Mouse (Mus musculus): ENCODE measurements around the gene Slc23a2.

Gene Slc23a2

GRCm38 (mm10) chr2:132144971-132145691 lies at the start of gene Slc23a2:
TSS of gene Slc23a2 (minus strand) at chr2:132145108.
- DNase-seq (ENCODE audit: low read depth, low spot score), result no peak

DNA sequence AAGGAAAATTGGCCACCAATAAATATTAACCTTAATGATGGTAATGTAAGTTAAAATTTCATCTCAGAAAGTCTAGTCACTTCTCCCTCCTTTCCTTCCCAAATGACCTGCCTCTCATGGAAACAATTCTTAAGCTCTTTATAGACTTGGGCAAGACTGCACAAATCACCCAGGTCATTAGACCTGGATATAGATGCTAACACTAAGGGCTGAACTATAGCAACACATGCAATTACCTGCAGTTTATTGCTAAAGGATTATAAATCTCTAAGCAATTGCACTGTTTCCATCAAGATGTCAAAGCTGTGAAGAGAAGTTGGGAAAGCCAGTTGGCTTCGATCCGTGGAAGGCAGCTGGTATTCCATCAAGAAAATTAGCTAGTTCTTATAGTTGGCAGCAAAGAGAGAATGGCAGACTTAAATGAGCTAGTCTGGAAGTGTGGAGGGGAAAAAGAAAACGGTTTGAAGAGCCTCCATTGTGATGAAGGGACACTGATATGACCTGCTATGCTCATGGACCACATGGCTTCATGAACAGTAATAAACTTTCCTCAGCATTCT lies 45.8 kb upstream of the Slc23a2 start:
- DNase-seq (ENCODE audit: low read depth, low spot score), result no peak

GRCm38 (mm10) chr2:132183874-132184273 lies 39.0 kb upstream of the Slc23a2 start:
- no peak for DNase-seq (ENCODE audit: low read depth, low spot score)

- DNase-seq (ENCODE audit: low read depth, low spot score), result no peak
These were observed 35.7 kb upstream of the Slc23a2 start for GRCm38 (mm10) chr2:132180463-132181205.

- no peak for DNase-seq (ENCODE audit: low read depth, low spot score)
These were observed 34.5 kb upstream of the Slc23a2 start for GRCm38 (mm10) chr2:132179371-132179770.

DNA sequence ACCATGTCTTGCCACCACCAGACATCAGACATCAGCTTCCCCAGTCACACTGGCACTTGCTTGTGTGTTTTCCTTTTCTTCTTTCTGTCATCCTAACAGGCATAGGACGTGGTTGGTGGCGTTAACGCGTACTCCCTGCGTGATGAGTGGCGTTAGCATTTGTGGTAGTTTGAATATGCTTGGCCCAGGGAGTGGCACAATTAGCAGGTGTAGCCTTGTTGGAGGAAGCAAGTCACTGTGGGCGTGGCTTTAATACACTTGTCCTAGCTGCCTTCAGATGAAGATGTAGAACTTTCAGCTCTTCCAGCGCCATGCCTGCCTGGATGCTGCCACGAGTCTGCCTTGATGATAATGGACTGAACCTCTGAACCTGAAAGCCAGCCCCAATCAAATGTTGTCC lies 32.5 kb upstream of the Slc23a2 start:
- no peak for DNase-seq (ENCODE audit: low read depth, low spot score)

DNA sequence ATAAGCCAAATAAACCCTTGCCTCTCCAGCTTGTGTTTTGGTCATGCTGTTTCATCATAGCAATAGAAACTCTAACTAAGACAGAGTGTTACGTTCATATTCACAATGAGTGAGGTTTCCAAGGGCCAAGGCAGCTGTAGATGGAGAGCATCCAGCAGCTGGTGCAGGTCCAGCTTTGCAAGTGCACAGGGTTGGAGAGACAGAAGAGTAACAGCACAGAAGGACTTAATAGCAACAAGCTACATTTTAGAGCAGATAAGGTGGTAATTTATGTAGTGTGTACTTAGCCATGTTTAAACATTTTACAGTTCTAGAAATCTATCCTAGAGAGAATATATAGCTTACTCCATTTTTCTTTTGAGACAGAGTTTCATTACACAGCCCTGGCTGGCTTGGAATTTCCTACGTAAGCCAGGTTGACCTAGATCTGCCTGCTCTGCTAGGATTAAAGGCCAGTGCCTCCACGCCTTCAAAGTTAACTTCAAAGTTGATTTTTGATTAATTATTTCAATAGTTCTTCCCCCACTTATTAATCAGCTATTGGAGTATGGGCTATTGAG lies 31.5 kb upstream of the Slc23a2 start:
- no peak for DNase-seq (ENCODE audit: low read depth, low spot score)

DNA sequence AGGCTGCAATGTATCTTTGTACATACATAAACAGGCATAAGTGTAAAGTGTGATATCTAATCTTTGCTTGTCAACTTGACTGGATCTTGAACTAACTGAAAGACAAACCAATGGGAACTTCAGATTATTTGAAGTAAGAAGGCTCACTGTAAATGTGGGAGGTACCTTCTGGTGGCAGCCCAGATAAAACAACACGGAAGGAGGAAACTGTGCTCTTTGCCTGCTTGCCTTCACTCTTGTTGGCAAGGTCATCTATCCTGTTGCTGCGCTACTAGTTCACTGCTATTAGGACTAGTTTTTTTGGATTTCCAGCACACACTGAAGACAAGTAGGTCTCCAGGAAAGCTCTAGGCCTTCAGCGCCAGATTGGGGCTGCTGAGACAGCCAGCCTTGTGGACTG lies 29.1 kb upstream of the Slc23a2 start:
- DNase-seq (ENCODE audit: low read depth, low spot score), result no peak

- DNase-seq (ENCODE audit: low read depth, low spot score), result no peak
These were observed 27.0 kb upstream of the Slc23a2 start for GRCm38 (mm10) chr2:132171939-132172338.

- DNase-seq (ENCODE audit: low read depth, low spot score), result no peak
These were observed 24.2 kb upstream of the Slc23a2 start for GRCm38 (mm10) chr2:132169150-132169549.

DNA sequence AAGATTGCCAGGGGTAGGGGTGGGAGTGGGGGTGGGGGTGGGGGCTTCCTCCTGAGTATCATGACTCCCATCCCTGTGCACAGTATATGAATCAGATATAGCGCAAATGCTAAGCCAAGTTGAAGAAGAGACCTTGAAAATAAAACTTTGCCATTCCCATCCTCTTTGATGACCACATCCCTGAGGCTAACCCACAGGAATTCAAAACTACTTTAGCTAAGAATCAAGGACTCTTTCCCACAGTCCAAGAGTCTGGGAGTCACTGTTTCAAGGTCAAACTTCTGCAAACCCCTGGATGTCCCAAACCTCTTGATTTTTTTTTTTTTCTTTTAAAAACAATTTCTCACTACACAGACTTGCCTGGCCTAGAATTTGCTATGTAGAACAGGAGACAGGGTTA lies 18.7 kb upstream of the Slc23a2 start:
- DNase-seq (ENCODE audit: low read depth, low spot score), result no peak

DNA sequence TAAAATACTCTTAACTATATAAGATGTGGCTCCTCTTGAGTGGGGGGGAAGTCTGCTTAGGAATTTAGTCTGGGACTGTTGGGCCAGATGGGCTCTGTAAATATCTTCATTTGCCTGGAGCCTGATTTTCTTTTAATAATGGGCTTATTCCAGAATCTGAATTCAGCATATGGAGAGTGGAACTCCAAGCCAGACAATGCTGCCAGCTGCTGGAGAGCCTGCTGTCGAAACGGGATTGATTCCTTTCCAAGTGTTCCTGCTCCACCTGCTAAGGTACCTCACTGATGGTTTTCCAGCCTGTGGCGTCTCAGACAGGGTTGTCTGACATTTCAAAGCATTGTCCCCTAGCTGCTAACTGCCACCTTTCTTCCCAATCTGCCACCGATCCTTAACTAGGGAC lies 12.6 kb upstream of the Slc23a2 start:
- no peak for DNase-seq (ENCODE audit: low read depth, low spot score)

DNA sequence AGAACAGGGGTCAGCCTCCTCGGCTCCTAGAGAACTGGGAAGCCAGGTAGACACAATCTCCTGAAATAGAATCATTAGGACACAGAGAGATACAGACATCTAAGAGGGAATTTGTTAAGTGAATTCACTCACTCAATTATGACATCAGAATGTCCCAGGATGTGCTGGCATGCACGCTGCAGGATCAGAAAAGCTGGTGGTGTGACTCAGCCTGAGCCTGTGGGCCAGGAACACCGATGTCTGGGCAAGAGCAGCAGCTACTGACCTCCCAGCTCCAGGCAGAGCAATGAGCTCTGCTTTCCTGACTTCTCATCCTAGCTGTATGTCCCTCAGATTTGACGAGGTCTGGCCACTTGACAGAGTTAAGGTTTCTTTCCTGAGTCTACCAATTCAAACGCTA lies 7.8 kb upstream of the Slc23a2 start:
- no peak for DNase-seq (ENCODE audit: low read depth, low spot score)

DNA sequence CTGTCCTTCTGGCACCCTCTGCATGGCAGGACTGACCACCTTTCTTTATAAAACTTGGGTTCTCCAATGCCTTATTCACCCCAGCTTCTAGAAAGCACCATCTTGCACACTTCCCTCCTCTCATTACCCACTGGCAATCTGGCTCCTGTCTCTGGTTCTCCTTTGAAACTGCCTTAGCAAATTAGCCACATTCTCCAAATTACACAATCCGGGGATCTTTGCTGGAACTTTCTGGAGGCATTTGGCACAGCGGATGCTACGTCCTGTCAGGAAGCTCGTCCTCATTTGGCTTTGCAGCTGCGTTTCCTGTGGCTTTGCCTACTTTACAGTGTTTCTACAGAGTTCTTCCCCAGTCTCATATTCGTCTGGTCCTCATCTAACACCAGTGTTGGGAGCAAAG lies 6.7 kb upstream of the Slc23a2 start:
- no peak for DNase-seq (ENCODE audit: low read depth, low spot score)

DNA sequence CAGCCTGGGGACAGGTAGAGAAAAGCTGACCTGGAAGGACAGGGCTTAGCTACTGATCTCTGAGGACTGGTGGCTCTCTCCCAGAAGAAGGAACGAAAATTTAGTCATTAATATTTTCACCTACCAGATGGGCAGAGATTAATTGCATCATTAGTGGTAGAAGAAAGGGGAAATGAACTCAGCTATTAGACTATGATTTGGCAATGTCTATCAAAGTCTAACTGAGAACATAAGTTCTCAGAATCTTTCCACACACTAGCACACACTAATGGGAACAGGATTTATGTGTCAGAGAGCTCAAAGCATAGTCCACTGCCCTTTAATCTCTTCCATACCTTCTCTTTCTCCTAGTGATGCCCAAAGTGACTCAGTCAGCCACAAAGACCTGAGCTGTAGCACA lies 6.0 kb upstream of the Slc23a2 start:
- DNase-seq (ENCODE audit: low read depth, low spot score), result no peak

DNA sequence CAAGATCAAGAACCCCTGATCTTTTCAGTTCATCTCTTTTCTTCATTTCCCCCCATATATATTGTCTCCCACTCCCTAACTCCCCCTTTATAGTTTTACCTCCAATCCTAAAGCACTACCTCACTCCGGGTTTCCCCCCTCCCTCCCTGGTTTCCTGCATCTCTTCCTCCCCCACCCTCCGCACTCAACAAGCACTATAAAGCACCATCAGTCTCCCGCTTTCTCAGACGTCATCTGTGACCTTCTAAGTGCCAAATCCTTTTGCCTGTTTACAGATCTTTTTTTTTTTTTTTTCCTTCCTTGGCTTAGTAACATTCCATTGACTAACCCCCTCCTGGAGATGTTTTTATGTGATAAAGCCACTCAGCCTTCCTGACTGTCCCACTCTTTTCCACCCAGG lies 1.6 kb upstream of the Slc23a2 start:
- no peak for DNase-seq (ENCODE audit: low read depth, low spot score)

- DNase-seq (ENCODE audit: low read depth, low spot score), result no peak
These were observed 673 bp downstream of the Slc23a2 start for GRCm38 (mm10) chr2:132143943-132144927.

DNA sequence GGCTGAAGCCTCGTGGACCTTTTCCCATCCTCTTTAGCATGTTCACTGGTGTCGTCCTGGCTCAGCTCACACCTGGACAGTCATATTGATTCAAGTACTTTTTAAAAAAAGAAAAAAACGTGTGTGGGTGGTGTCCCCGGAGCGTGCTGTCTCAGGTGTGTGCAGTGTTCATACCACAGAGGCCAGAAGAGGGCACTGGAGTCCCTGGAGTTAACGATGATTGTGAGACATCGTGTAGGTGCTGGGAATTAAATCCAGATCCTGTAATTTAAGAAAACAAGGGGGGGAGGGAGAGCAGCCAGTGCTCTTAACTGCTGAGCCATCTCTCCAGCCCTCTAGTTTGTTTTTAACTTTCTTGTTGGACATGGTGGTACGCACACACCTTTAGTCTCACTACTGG lies 2.3 kb downstream of the Slc23a2 start:
- no peak for DNase-seq (ENCODE audit: low read depth, low spot score)

DNA sequence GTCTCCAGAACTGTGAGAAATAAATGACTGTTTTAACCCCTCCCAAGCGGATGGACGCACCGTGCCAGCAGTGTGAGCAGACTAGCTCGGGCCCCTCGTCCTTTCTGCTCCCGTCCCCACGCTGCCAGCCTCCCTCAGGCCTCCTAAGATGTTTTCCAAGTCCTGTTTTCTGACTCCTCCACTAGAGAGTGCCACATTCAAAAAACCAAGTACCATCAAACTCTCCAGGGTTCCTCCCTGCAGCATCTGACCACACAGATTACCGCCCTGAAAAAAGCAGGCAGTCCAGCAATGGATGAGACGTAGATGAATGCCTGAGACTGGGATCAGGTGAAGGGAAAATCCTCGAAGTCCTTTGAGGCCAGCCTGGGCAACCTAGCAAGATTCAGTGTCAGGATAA lies 4.4 kb downstream of the Slc23a2 start:
- DNase-seq (ENCODE audit: low read depth, low spot score), result no peak

DNA sequence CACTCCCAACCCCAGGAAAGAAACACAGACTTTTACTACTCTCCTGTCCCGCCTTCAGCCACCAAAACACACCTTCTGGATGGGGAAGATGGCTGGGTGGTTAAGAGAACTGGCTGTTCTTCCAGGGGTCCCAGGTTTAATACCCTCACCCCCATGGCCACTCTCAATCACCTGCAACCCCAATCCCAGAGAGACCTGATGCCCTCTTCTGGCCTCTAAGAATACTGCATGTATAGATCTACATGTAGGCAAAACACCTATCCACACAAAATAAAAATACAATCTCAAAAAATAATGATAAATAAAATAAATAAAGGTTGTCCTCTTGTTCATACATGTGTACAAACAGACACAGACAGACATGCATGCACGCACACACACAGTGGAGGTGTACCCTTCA lies 5.8 kb downstream of the Slc23a2 start:
- no peak for DNase-seq (ENCODE audit: low read depth, low spot score)

- DNase-seq (ENCODE audit: low read depth, low spot score), result no peak
These were observed 8.9 kb downstream of the Slc23a2 start for GRCm38 (mm10) chr2:132135876-132136637.

Measured in WW6 (cell line).